Mouse (Mus musculus) spleen, adult 2 months (tissue): Measurements from ENCODE around the gene Cep135. TPM values are rescaled to one million over a fixed set of nuclear protein-coding genes. Genes with fewer than 3 reads are reported as not detected.

Experiments used
- DNase-seq, 2 experiments: peaks; one replicate each; pipeline versions ENCODE4 v3.0.0 to v3.0.0-alpha.2; 2012 to 2021; ENCODE audit warnings: low spot score in 2 of 2, low read depth in 1 of 2
- H3K27ac ChIP-seq: fragments of 200-500 bp; 2 replicates; pipeline ENCODE4 v1.5.1; 2012; ENCODE audit warnings: low read length, inconsistent platforms; ENCODE audit not compliant: insufficient read depth
- H3K27me3 ChIP-seq: fragments of 200-500 bp; 2 replicates; pipeline ENCODE4 v1.6.1; 2012; ENCODE audit warnings: mild to moderate bottlenecking, moderate library complexity, low read length, inconsistent platforms; ENCODE audit not compliant: control insufficient read depth, insufficient read depth
- H3K36me3 ChIP-seq: fragments of 200-500 bp; 2 replicates; pipeline ENCODE4 v1.6.1; 2012; ENCODE audit warnings: mild to moderate bottlenecking, low read length, inconsistent platforms; ENCODE audit not compliant: control insufficient read depth, insufficient read depth
- H3K4me1 ChIP-seq: fragments of 200-500 bp; 2 replicates; pipeline ENCODE4 v1.6.1; 2011; ENCODE audit warnings: inconsistent platforms; ENCODE audit not compliant: control insufficient read depth, insufficient read depth, insufficient read length
- H3K4me3 ChIP-seq: fragments of 200-500 bp; 2 replicates; pipeline ENCODE4 v1.5.1; 2011; ENCODE audit warnings: mild to moderate bottlenecking, inconsistent platforms; ENCODE audit not compliant: insufficient read depth, insufficient read length; ENCODE audit errors: extremely low read depth
- CTCF ChIP-seq: fragments of 200-500 bp; IDR thresholded peaks from 2 replicates; pipeline ENCODE4 v1.5.1; 2011; ENCODE audit warnings: mild to moderate bottlenecking, inconsistent platforms; ENCODE audit not compliant: insufficient read depth, insufficient read length, insufficient replicate concordance; ENCODE audit errors: extremely low read depth
- POLR2A ChIP-seq: fragments of 200-500 bp; IDR thresholded peaks from 2 replicates; pipeline ENCODE4 v1.6.1; 2011; ENCODE audit warnings: low read depth, low read length, inconsistent platforms
- WGBS: fragments of 180-500 bp; shearing (Covaris S2); methylation state at CpG from one replicate; pipeline ENCODE4 v1.1.7; 2018; 5-methylcytosine and 5-hydroxymethylcytosine counted together
- polyA plus RNA-seq: library from polyadenylated mRNA; depleted of rRNA; stranded (reverse); fragments of >200 nt; gene quantifications from 2 replicates; pipeline ENCODE4 v1.2.3, GENCODE M21; 2012; rRNA removed

Cep135 gene
- polyA plus RNA-seq, 1 experiment, result 1.3 TPM

GRCm38 (mm10) chr5:76691251-76691650 lies 102.8 kb downstream of the Cep135 start:
- Histone ChIP-seq H3K4me1 (no peaks in the 10 kb centered on the region), H3K27ac (no peak overlapping the region), H3K4me3 (no peak overlapping the region), H3K27me3 (no peaks in the 10 kb centered on the region), H3K36me3 (no peaks in the 10 kb centered on the region)
- TF ChIP-seq POLR2A (no peak), CTCF (no peak)
- DNase-seq, result no peak
- 94% methylated on average over 5 of the region's 5 CpGs for WGBS

GRCm38 (mm10) chr5:76691706-76692424 lies 103.4 kb downstream of the Cep135 start:
- H3K36me3 ChIP-seq, result no peaks in the 10 kb centered on the region
- no peaks in the 10 kb centered on the region for H3K27me3 ChIP-seq
- 89% methylated on average over 12 of the region's 12 CpGs for WGBS
- H3K27ac ChIP-seq, result no peak overlapping the region
- no peak for DNase-seq
- H3K4me3 ChIP-seq, result no peak overlapping the region
- H3K4me1 ChIP-seq, result no peaks in the 10 kb centered on the region
- no peak for TF ChIP-seq POLR2A
- TF ChIP-seq CTCF, result no peak

Other genes starting within 250 kb of the Cep135 start
- not detected in 2 replicates for gene Nmu, start 224.9 kb upstream of the Cep135 start, polyA plus RNA-seq
- gene Gm7271, start 104.7 kb upstream of the Cep135 start, polyA plus RNA-seq, result not detected in 2 replicates
- gene Exoc1, start 59.4 kb upstream of the Cep135 start, polyA plus RNA-seq, result 16.4 and 21.0 TPM in 2 replicates
- gene C530008M17Rik, start 67.8 kb downstream of the Cep135 start, polyA plus RNA-seq, result 4.2 and 8.8 TPM in 2 replicates